Mouse (Mus musculus): ENCODE results near the gene Ggt7.

- TF ChIP-seq CTCF (IDR thresholded peaks at IDR 0.05; ENCODE audit: extremely low read depth, insufficient read length, insufficient replicate concordance, low read depth, low read length) (no peak), POLR2A (IDR thresholded peaks at IDR 0.05; ENCODE audit: low read depth, low read length) (no peak)
Observed at GRCm38 (mm10) chr2:155527367-155527766, 9.3 kb upstream of the Ggt7 start.
